10 mouse cellular contexts compared by ENCODE assay signal in genomic region chr4:140366975-140367680, GRCm38 (mm10).
A peak's percentile ranks its signal among the peaks of the same experiment; 100 is the strongest.
DNase-seq lines count a peak whose midpoint lies in the region; ATAC-seq and TF ChIP-seq lines count a peak whose summit lies in the region.
"Had no signal": no experiment of that assay in that cellular context is flagged by ENCODE, and none has a peak within 500 bp of the region (broad histone marks: within the 10 kb centered on the region; RNA-seq: fewer than 3 reads in every experiment).

No protein-coding gene starts in this region.

- no peaks in the 10 kb centered on the region for H3K4me1 ChIP-seq in lung, embryonic 14.5 days (ENCODE audit: insufficient read depth)
- peaks cover 15% of the 10 kb centered on the region for H3K4me1 ChIP-seq in forebrain, embryonic 12.5 days
- peaks cover 6% of the 10 kb centered on the region; the same call in 1 of the 2 replicates for H3K4me1 ChIP-seq in hindbrain, embryonic 12.5 days
- peaks cover 3% of the 10 kb centered on the region; the same call in 1 of the 2 replicates for H3K4me1 ChIP-seq in neural tube, embryonic 14.5 days (ENCODE audit: control insufficient read depth, insufficient read depth, low read length)
- H3K4me1 ChIP-seq: kidney, embryonic 15.5 days; megakaryocyte, embryonic 14.5 days had no signal

- no peak overlapping the region for H3K27ac ChIP-seq in lung, embryonic 14.5 days (ENCODE audit: low read depth)
- 0 out of 2 replicates have a peak overlapping the region, but pooled peaks have one; percentile 46 for H3K27ac ChIP-seq in forebrain, embryonic 12.5 days
- H3K27ac ChIP-seq in hindbrain, embryonic 12.5 days = no peak overlapping the region
- no peak overlapping the region for H3K27ac ChIP-seq in neural tube, embryonic 14.5 days (ENCODE audit: low read depth, low read length)
- H3K27ac ChIP-seq: kidney, embryonic 15.5 days had no signal

- no peak overlapping the region for H3K9ac ChIP-seq in lung, embryonic 14.5 days
- H3K9ac ChIP-seq in forebrain, embryonic 12.5 days = no peak overlapping the region
- no peak overlapping the region for H3K9ac ChIP-seq in hindbrain, embryonic 12.5 days
- no peak overlapping the region for H3K9ac ChIP-seq in neural tube, embryonic 14.5 days (replicated peaks; ENCODE audit: low read depth, low read length)
- H3K9ac ChIP-seq: kidney, embryonic 15.5 days had no signal

- WGBS in lung, embryonic 14.5 days = 18% methylated on average over 8 of the region's 8 CpGs
- WGBS in forebrain, embryonic 12.5 days = 24% methylated on average over 8 of the region's 8 CpGs
- 46% methylated on average over 8 of the region's 8 CpGs for WGBS in hindbrain, embryonic 12.5 days
- 24% methylated on average over 8 of the region's 8 CpGs for WGBS in neural tube, embryonic 14.5 days

- DNase-seq in lung, embryonic 14.5 days = peak; percentile 30
- DNase-seq in lung, adult 18-20 months = no peak
- no peak for DNase-seq in gastrocnemius, adult 18-20 months (ENCODE audit: low spot score)
- no peak for DNase-seq in thymus, adult 18-20 months

- no peaks in the 10 kb centered on the region for H3K27me3 ChIP-seq in lung, embryonic 14.5 days (ENCODE audit: insufficient read depth, low read length)
- H3K27me3 ChIP-seq in forebrain, embryonic 12.5 days = peaks cover 16% of the 10 kb centered on the region
- peaks cover 11% of the 10 kb centered on the region for H3K27me3 ChIP-seq in hindbrain, embryonic 12.5 days
- no peaks in the 10 kb centered on the region for H3K27me3 ChIP-seq in neural tube, embryonic 14.5 days (ENCODE audit: control insufficient read depth, insufficient read depth, low read length)

- H3K4me3 ChIP-seq in lung, embryonic 14.5 days (ENCODE audit: low read depth, low read length) = no peak overlapping the region
- no peak overlapping the region for H3K4me3 ChIP-seq in forebrain, embryonic 12.5 days (replicated peaks)
- no peak overlapping the region for H3K4me3 ChIP-seq in hindbrain, embryonic 12.5 days
- no peak overlapping the region for H3K4me3 ChIP-seq in neural tube, embryonic 14.5 days (ENCODE audit: low read depth, low read length)
- H3K4me3 ChIP-seq: kidney, embryonic 15.5 days had no signal

- ATAC-seq in lung, embryonic 14.5 days (ENCODE audit: insufficient read depth) = no peak
- no peak for ATAC-seq in forebrain, embryonic 12.5 days (ENCODE audit: low FRiP score)
- 0 out of 2 replicates have a peak, but pooled peaks have one; percentile 60 for ATAC-seq in hindbrain, embryonic 12.5 days (ENCODE audit: low FRiP score)
- ATAC-seq in neural tube, embryonic 14.5 days (ENCODE audit: low read depth) = peak; percentile 57; the same call in 1 of the 2 replicates
- ATAC-seq: CD4-positive, CD25-positive, alpha-beta regulatory T cell, adult 4 months had no signal

- no peak overlapping the region for H3K4me2 ChIP-seq in lung, embryonic 14.5 days
- H3K4me2 ChIP-seq in forebrain, embryonic 12.5 days = no peak overlapping the region
- H3K4me2 ChIP-seq in hindbrain, embryonic 12.5 days (replicated peaks) = no peak overlapping the region
- no peak overlapping the region for H3K4me2 ChIP-seq in neural tube, embryonic 14.5 days (ENCODE audit: low read depth, low read length)
- H3K4me2 ChIP-seq: kidney, embryonic 15.5 days had no signal

- H3K9me3 ChIP-seq in lung, embryonic 14.5 days (ENCODE audit: low read depth, low read length) = no peaks in the 10 kb centered on the region
- no peaks in the 10 kb centered on the region for H3K9me3 ChIP-seq in forebrain, embryonic 12.5 days
- H3K9me3 ChIP-seq in hindbrain, embryonic 12.5 days (replicated peaks) = no peaks in the 10 kb centered on the region
- no peaks in the 10 kb centered on the region for H3K9me3 ChIP-seq in neural tube, embryonic 14.5 days (ENCODE audit: control insufficient read depth, low read length)
- H3K9me3 ChIP-seq: kidney, embryonic 15.5 days had no signal

- TF ChIP-seq CTCF in lung, embryonic 14.5 days (IDR thresholded peaks at IDR 0.05; ENCODE audit: low read depth) = no peak

- H3K36me3 ChIP-seq in lung, embryonic 14.5 days (ENCODE audit: insufficient read depth) = no peaks in the 10 kb centered on the region
- H3K36me3 ChIP-seq in forebrain, embryonic 12.5 days (replicated peaks) = no peaks in the 10 kb centered on the region
- no peaks in the 10 kb centered on the region for H3K36me3 ChIP-seq in hindbrain, embryonic 12.5 days
- no peaks in the 10 kb centered on the region for H3K36me3 ChIP-seq in neural tube, embryonic 14.5 days (ENCODE audit: control insufficient read depth, insufficient read depth, low read length)
- H3K36me3 ChIP-seq: kidney, embryonic 15.5 days had no signal

Comparison
In these comparisons a context has a peak if more than half of its experiments do, and no peak if none do; other contexts are left out.
1. ATAC-seq: peak in hindbrain, embryonic 12.5 days (single experiment) and neural tube, embryonic 14.5 days (single experiment); none in lung, embryonic 14.5 days (single experiment) and forebrain, embryonic 12.5 days (single experiment).